Mouse (Mus musculus) intestine, embryonic 16.5 days (tissue): ENCODE measurements around the gene Phlda3. TPM values are rescaled to one million over a fixed set of nuclear protein-coding genes. Genes with fewer than 3 reads are reported as not detected.
A peak's percentile ranks its signal among the peaks of the same experiment; 100 is the strongest.

Experiments
- ATAC-seq: fragments of 200-750 bp; cut with Nextera tagmentation; 2 replicates; pipeline ENCODE4 v1.8.0; 2017; ENCODE audit warnings: moderate TSS enrichment, moderate library complexity
- H3K27ac ChIP-seq: fragments of 300-500 bp; sonication (generic); 2 replicates; pipeline ENCODE4 v1.5.1; 2014; ENCODE audit warnings: mild to moderate bottlenecking, low read length
- H3K27me3 ChIP-seq: fragments of 300-500 bp; sonication (generic); replicated peaks from 2 replicates; pipeline ENCODE4 v1.6.1; 2014; ENCODE audit warnings: low read length, control low read depth, mixed read lengths; ENCODE audit not compliant: control insufficient read depth, insufficient read depth
- H3K36me3 ChIP-seq: fragments of 300-500 bp; sonication (generic); 2 replicates; pipeline ENCODE4 v1.6.1; 2014; ENCODE audit warnings: low read length, control low read depth; ENCODE audit not compliant: control insufficient read depth, insufficient read depth
- H3K4me1 ChIP-seq: fragments of 300-500 bp; sonication (generic); 2 replicates; pipeline ENCODE4 v1.6.1; 2014; ENCODE audit warnings: low read length, control low read depth, mixed read lengths; ENCODE audit not compliant: control insufficient read depth, insufficient read depth
- H3K4me2 ChIP-seq: fragments of 300-500 bp; sonication (generic); 2 replicates; pipeline ENCODE4 v1.6.1; 2014; ENCODE audit warnings: low read depth, low read length, control low read depth
- H3K4me3 ChIP-seq: fragments of 300-500 bp; sonication (generic); 2 replicates; pipeline ENCODE4 v1.5.1; 2014; ENCODE audit warnings: mild to moderate bottlenecking, low read length
- H3K9ac ChIP-seq: fragments of 300-500 bp; sonication (generic); 2 replicates; pipeline ENCODE4 v1.6.1; 2014; ENCODE audit warnings: low read depth, low read length
- H3K9me3 ChIP-seq: fragments of 300-500 bp; sonication (generic); 2 replicates; pipeline ENCODE4 v1.6.1; 2016; ENCODE audit warnings: low read length, control low read depth; ENCODE audit not compliant: control insufficient read depth
- whole genome bisulfite sequencing: fragments of 180-500 bp; shearing (Covaris S2); extraction: QIAGEN DNeasy Blood & Tissue Kit; methylation state at CpG from one replicate; pipeline ENCODE4 v1.1.7; 2014; 5-methylcytosine and 5-hydroxymethylcytosine counted together
- polyA plus RNA-seq: library from polyadenylated mRNA; unstranded; fragments of >200 nt; fragmentation: Nextera tagmentation; extraction: Ambion mirVana; gene quantifications from 2 replicates; pipeline ENCODE4 v1.2.1, GENCODE M21; 2015

Gene Phlda3
- polyA plus RNA-seq = 36.2 and 36.6 TPM in 2 replicates

DNA sequence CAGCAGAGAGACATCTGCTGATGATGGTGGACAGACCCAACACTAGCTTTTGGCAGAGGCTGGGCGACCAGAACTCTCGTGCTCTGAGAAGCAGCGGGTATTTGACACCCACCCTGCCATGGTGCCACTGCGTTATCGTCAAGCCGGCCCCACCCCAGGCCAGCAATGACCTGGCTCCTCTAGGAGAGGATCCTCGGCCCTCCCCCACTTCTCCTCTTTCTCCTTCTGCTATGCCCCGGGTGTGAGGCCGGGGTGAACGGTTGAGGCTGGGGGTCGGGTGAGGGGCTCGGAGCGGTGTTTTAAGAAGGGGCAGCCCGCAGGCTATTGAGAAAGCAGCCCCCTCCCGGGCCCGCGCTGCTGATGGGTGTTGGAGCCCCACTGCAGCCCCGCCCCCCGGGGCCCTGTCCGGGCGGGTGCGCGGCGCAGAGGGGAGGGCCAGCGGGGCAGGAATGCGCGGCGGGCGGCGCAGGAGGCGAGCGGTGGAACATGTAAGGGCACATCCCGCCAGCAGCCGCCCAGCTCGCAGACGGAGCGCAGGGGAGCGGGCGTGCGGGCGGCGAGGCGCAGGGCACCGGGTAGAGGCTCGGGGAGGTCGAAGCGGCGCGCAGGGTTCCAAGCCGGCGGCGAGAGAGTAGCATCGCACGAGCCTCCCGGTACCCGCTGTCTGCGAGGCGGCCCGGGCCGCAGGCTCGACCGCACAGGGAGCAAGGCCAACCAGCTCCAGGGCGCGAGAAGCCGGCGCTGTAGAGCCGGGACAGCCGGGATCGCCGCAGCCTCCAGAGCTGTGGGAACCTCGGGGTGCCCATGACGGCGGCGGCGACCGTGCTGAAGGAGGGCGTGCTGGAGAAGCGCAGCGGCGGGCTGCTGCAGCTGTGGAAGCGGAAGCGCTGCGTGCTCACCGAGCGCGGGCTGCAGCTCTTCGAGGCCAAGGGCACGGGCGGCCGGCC, at the start of gene Phlda3:
TSS of gene Phlda3 (plus strand) at position 475 of the 947 bp plus-strand sequence.
- Histone ChIP-seq H3K27ac (peak within 1 kb of the TSS; percentile 94), H3K9ac (peak within 1 kb of the TSS; percentile 92), H3K36me3 (peaks cover 8% of the 10 kb centered on the region), H3K27me3 (no peaks in the 10 kb centered on the region), H3K4me3 (peak within 1 kb of the TSS; percentile 77), H3K4me2 (peak within 1 kb of the TSS; percentile 96), H3K9me3 (no peaks in the 10 kb centered on the region), H3K4me1 (peaks cover 37% of the 10 kb centered on the region)
- ATAC-seq = peak; percentile 91
- WGBS = under 1% methylated on average over 85 of the region's 90 CpGs

DNA sequence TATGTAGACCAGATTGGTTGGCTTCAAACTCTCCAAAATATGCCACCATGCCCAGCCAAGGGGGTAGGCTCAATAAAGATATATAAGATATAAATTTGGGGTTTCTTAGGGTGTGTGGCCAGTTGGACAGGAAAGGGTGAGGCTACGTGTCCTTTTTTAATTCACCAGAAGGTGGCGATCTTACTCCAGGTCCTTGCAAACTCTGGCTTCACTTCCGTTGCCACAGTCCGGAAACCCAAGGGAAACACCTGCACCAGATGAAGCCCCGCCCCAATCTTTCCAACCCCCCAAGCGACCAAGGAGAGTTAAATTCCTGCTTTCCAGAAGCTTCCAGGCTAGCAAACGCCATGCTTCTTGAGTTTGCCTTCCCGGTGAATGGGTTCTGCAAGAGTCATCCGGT, 46.4 kb upstream of the Phlda3 start:
- WGBS = 21% methylated on average over 9 of the region's 9 CpGs
- Histone ChIP-seq H3K9ac (no peak overlapping the region), H3K36me3 (no peaks in the 10 kb centered on the region), H3K27ac (no peak overlapping the region), H3K27me3 (no peaks in the 10 kb centered on the region), H3K9me3 (no peaks in the 10 kb centered on the region), H3K4me1 (peaks cover 11% of the 10 kb centered on the region), H3K4me2 (no peak overlapping the region), H3K4me3 (no peak overlapping the region)
- ATAC-seq = peak; percentile 52

DNA sequence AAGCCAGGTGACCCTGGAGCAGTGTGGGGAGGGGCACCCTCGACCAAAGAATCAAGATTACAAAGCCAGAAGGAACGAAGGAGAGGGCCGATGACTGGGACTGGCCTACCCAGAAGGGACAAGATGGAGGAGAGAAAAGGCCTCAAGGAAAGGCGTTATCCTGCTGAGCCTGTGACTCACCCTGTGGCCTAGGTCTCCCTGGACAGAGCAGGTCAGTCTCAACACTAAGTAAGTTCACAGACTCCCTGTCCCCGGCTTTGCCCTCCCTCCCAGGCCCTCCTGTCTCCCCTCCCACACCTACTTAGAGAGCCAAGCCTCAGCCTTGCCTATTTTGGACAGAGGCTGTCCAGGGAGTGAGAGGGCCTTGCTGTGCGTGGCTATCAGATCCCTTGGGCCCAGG, 45.9 kb upstream of the Phlda3 start, which contains the start of gene Csrp1:
TSS of gene Csrp1 (plus strand) at position 79 of the 400 bp plus-strand sequence.
- H3K4me1 ChIP-seq = peaks cover 11% of the 10 kb centered on the region

GRCm38 (mm10) chr1:135723016-135723415, 42.9 kb upstream of the Phlda3 start:
- no peaks in the 10 kb centered on the region for H3K9me3 ChIP-seq
- peaks cover 15% of the 10 kb centered on the region for H3K4me1 ChIP-seq
- H3K27ac ChIP-seq = peak overlapping the region; percentile 72
- no peaks in the 10 kb centered on the region for H3K27me3 ChIP-seq
- WGBS = 54% methylated on average over 1 of the region's 1 CpGs
- peak; percentile 83 for ATAC-seq
- H3K4me3 ChIP-seq = no peak overlapping the region
- peak overlapping the region; percentile 19; the same call in 1 of the 2 replicates for H3K9ac ChIP-seq
- no peaks in the 10 kb centered on the region for H3K36me3 ChIP-seq
- H3K4me2 ChIP-seq = no peak overlapping the region

More for the DNA sequence above, 45.9 kb upstream of the Phlda3 start, which contains the start of gene Csrp1:
- Histone ChIP-seq H3K4me2 (no peak within 1 kb of the TSS), H3K27ac (peak within 1 kb of the TSS; percentile 9; the same call in 1 of the 2 replicates), H3K9ac (no peak within 1 kb of the TSS), H3K36me3 (no peaks in the 10 kb centered on the region), H3K27me3 (no peaks in the 10 kb centered on the region), H3K4me3 (no peak within 1 kb of the TSS), H3K9me3 (no peaks in the 10 kb centered on the region)
- 63% methylated on average over 6 of the region's 6 CpGs for WGBS
- peak; percentile 37 for ATAC-seq

DNA sequence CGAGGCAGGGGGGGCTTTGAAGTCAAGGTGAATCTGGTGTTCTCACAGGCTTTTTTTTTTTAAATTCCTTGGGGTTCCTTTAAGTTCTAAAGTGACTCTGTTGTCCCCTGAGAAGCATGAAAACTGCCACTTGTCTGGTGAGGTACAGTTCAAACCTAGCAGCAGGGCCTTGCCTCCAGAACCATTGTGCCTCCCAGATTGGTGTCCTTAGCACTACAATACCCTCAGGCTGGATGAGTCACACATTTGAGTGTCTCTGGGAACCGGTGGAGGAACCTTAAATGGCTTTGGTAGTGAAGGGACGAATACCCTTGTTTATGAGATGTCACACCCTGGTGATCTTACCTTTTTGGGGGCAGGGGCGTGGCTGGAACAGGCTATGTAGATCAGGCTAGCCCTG, 41.8 kb upstream of the Phlda3 start:
- H3K27me3 ChIP-seq = no peaks in the 10 kb centered on the region
- no peak overlapping the region for H3K27ac ChIP-seq
- peaks cover 21% of the 10 kb centered on the region for H3K4me1 ChIP-seq
- 63% methylated on average over 4 of the region's 4 CpGs for WGBS
- 0 out of 2 replicates have a peak overlapping the region, but pooled peaks have one; percentile 2 for H3K9ac ChIP-seq
- no peak for ATAC-seq
- H3K36me3 ChIP-seq = no peaks in the 10 kb centered on the region
- H3K4me3 ChIP-seq = no peak overlapping the region
- H3K9me3 ChIP-seq = no peaks in the 10 kb centered on the region
- H3K4me2 ChIP-seq = no peak overlapping the region

GRCm38 (mm10) chr1:135725324-135725723, 40.6 kb upstream of the Phlda3 start:
- WGBS = 85% methylated on average over 6 of the region's 6 CpGs
- H3K27ac ChIP-seq = peak overlapping the region; percentile 42
- H3K4me1 ChIP-seq = peaks cover 21% of the 10 kb centered on the region
- H3K9ac ChIP-seq = no peak overlapping the region
- no peaks in the 10 kb centered on the region for H3K36me3 ChIP-seq
- no peaks in the 10 kb centered on the region for H3K27me3 ChIP-seq
- H3K4me3 ChIP-seq = no peak overlapping the region
- ATAC-seq = no peak
- H3K9me3 ChIP-seq = no peaks in the 10 kb centered on the region
- H3K4me2 ChIP-seq = no peak overlapping the region

DNA sequence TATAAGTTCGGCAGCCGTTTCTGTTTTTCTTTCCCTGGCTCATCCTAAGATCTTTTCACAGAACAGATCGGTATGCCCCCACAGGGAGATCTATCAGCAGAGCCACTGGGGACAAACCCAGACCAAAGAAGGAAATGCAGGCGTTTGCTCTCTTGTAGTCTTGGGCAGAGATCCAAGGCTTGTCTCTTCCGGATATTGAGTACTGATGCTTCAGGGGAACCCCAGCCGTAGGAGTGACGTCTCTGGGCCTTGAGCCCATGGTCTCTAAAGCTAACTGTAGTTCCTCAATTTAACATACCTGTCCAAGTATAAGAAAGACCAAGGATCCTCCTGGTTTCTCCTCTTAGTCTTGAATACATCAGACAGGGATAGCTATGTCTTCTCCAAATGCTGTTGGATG, 40.0 kb upstream of the Phlda3 start:
- 42% methylated on average over 7 of the region's 7 CpGs for WGBS
- Histone ChIP-seq H3K4me1 (peaks cover 23% of the 10 kb centered on the region), H3K4me2 (no peak overlapping the region), H3K27ac (peak overlapping the region; percentile 42), H3K9ac (no peak overlapping the region), H3K36me3 (no peaks in the 10 kb centered on the region), H3K27me3 (no peaks in the 10 kb centered on the region), H3K9me3 (no peaks in the 10 kb centered on the region), H3K4me3 (no peak overlapping the region)
- ATAC-seq = no peak

DNA sequence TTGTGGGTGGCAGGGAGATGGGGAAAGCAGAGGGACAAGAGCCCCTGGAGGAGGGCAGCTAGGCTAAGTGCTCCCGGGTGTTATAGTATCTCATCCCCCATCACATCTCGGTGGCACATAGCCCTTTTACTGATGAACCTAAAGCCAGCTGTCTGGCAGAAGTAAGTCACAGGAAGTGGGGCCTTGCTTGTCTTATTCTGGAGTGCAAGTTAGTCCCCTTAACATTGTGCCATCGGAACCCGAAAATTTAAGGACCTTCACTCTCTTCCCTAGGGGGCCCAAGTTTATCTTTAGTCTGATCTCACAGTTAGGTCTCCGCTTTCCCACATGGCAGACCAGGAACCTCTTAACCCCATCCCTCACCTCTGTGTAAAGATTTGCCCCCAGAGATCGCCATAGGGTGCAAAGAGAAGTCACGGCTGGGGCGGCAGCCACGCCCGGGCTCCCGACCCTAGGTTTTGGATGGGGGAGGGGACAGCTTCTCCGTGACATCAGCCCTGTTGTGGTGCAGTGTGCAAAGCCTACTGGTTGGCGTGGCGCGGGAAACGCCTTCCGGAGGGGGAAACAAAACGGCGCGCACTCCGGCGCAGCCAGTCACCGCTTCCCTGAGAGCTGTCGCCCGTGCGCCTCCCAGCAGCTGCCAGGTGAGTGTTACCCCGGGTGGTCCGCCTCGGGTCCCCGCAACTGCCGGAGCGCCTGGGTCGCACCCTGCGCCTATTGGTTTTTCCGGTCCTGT, 37.1 kb upstream of the Phlda3 start:
- Histone ChIP-seq H3K4me3 (peak overlapping the region; percentile 57), H3K4me1 (peaks cover 45% of the 10 kb centered on the region), H3K27ac (peak overlapping the region; percentile 92), H3K9me3 (no peaks in the 10 kb centered on the region), H3K4me2 (peak overlapping the region; percentile 82), H3K36me3 (no peaks in the 10 kb centered on the region), H3K27me3 (no peaks in the 10 kb centered on the region), H3K9ac (peak overlapping the region; percentile 75)
- peak; percentile 82 for ATAC-seq
- 1% methylated on average over 35 of the region's 35 CpGs for WGBS

- Histone ChIP-seq H3K27ac (peak overlapping the region; percentile 92), H3K9me3 (no peaks in the 10 kb centered on the region), H3K4me1 (peaks cover 47% of the 10 kb centered on the region), H3K36me3 (no peaks in the 10 kb centered on the region), H3K9ac (peak overlapping the region; percentile 75), H3K27me3 (no peaks in the 10 kb centered on the region), H3K4me2 (peak overlapping the region; percentile 82), H3K4me3 (peak overlapping the region; percentile 57)
- peak; percentile 12 for ATAC-seq
- WGBS = under 1% methylated on average over 11 of the region's 11 CpGs
Observed at GRCm38 (mm10) chr1:135729367-135729713, 36.6 kb upstream of the Phlda3 start.
